Mouse (Mus musculus): ENCODE measurements at regions not wholly inside any gene's neighbourhood (a gene's known extent, or its start where the extent isn't known, plus 50 kb on each side); places are given as distances from the start of the nearest gene placed in this dataset.
A peak's percentile ranks its signal among the peaks of the same experiment; 100 is the strongest.
"Not testable (repeated sequence)": the region's sequence is repeated elsewhere in the genome, so short reads cannot be mapped to it uniquely, and the experiment has no call there.

DNA sequence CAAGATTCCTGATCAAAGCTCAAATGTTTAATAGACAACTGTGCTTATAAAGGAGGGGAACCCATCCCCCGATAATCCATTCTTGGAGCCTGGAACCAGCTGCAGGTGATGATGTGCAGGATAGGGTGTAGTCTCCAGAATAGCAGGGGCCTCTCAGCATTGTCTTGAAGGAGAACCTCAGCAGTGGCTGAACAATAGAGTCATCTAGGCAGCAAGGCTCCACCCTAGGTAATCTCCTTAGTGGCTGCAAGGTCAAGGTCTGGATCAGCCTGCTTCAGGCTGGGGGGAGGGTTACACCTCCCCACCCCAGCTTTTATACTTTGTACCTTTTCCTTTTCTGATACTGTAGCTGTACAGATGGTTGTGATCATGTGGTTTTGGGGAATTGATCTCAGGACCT, 116.8 kb upstream of the Mettl4 start:
- no peak for DNase-seq (ENCODE audit: low read depth, low spot score)

DNA sequence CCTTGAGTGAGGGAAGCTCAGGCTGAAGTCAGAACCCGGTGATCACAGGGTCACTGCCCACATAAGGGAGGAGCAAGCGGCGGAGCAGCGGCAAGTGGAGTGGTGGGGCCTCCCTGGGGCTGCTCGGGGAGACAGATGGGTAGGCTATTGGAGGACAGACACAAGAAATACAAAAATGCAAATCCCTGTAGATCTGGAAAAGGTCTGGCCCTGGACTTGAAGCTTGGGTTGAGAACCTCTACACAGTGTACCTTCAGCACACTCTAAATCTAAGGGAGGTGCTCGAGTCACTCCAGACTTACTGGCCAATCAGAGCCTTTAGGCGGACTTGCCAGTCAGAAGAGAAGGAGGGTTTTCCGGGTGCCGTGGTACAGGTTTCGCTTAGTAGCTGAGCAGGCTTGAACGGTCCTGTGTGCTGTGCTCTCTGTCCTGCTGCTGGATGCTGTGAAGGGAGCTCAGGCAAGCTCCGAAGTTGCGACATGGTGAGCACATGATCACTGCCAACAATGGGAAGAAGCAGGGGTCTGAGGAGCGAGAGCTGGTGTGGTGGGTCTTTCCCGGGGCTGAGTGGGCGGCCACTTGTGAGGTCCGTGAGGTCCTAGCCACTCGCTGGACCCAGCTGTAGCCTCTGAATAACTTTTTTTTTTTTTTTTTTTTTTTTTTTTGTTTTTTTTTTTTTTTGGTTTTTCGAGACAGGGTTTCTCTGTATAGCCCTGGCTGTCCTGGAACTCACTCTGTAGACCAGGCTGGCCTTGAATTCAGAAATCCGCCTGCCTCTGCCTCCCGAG, 114.9 kb upstream of the Mettl4 start:
- DNase-seq (ENCODE audit: low read depth, low spot score), result peak; percentile 52

DNA sequence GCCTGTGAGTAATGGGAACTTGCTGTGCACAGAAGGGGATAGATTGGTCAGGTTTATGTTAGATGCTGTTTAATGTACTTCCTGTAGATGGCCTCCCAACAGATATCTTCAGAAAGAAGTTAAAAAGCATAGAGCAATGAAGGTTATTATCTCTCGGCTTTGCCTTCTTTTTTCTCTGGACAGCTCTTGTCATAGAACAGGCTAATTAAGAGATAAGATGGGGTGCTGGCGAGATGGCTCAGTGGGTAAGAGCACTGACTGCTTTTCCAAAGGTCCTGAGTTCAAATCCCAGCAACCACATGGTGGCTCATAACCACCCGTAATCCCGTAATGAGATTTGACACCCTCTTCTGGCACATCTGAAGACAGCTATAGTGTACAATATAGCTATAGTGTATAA, 104.9 kb upstream of the Mettl4 start:
- DNase-seq (ENCODE audit: low read depth, low spot score), result not testable (repeated sequence)

DNA sequence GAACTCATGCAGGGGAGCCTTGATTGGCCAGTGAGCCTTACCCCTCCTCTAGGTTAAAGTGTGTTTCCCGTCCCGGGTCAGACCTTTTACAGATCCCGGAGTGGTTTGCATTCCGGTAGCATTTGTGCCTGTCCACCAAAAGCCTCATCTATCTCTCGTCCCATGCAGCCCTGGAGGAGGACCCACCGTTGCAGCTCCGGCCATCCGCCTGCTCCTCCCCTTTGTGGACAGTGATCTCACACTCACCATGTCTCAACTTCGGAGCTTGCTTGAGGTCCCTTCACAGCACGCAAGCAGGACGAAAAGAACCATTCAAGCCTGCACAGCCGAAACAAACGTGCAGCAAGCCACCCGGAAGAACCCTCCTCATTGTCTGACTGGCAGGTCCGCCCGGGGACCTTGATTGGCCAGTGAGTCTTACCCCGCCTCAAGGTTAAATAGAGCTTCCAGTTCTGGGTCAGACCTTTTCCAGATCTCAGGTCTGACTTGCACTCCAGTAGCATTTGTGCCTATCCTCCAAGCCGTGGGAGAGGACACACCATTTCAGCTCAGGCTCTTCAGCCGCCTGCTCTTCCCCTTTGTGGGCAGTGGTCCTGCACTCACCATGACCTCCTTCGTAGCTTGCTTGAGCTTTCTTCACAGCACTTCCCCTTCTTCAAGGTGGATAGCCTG, 84.8 kb upstream of the Mettl4 start:
- DNase-seq (ENCODE audit: low read depth, low spot score), result peak; percentile 54

DNA sequence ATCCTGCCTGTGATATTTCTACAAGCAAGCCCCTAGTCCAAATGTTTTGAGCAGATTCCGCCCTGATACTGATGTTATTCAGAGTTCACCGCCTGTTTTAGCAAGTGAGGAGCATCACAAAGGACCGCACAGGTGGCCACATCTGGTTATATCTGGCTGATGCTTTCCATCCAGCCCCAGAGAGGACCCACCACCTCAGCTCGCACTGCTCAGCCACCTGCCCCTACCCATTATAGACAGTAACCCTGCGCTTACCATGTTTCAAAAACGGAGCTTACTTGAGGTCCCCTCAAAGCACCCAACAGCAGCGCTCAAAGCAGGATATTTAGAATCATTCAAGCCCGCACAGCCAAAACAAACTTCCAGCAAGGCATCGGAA, 84.2 kb upstream of the Mettl4 start:
- not testable (repeated sequence) for DNase-seq (ENCODE audit: low read depth, low spot score)

DNA sequence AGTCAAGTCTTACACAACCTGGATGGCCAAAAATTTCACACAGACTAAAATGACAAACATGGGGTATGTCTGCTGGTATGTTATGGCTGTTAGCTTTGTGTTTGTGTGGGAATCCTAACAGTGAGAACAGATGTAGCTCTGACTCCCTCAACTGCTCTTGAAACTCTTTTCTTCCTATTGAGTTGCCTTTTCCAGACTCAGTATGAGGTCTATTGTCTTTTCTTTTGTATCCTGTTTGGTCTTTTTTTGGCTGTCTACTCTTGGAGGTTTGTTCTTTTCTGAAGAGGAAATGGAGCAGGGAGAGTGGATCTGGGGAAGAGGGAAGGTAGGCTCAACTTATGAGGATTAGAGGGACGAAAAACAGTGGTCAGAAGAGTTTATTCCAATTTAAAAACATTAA, 76.6 kb upstream of the Mettl4 start:
- DNase-seq (ENCODE audit: low read depth, low spot score), result not testable (repeated sequence)

DNA sequence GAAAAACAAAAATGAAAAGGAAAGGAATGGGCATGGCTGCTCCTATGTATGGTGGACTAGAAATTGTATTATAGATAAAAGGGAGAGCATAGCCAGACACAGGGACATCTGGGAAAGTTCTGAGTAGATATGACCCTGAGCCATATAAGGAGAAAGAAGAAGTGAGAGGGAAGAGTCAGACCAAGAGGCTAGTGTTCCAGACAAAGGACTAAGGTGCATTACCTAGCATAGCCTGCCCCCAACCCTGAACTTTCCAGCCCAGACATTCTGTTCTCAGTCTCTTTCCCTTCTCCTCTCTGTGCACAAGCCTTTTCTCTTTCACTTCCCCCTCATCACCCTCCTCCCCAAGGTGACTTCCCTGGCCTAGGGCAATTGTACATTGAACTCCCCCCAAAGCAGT, 58.9 kb upstream of the Mettl4 start:
- no peak for DNase-seq (ENCODE audit: low read depth, low spot score)
